Mouse (Mus musculus) liver, postnatal 0 days (tissue): ENCODE measurements around the gene Clgn.

Experiments used
- CTCF ChIP-seq: sonication (generic); IDR thresholded peaks from 2 replicates; pipeline ENCODE4 v1.5.1; 2016; ENCODE audit warnings: antibody characterized with exemption, low read depth
- EP300 ChIP-seq: IDR thresholded peaks from 2 replicates; pipeline ENCODE4 v1.6.1; 2016; ENCODE audit warnings: antibody characterized with exemption, low read depth, mild to moderate bottlenecking

DNA sequence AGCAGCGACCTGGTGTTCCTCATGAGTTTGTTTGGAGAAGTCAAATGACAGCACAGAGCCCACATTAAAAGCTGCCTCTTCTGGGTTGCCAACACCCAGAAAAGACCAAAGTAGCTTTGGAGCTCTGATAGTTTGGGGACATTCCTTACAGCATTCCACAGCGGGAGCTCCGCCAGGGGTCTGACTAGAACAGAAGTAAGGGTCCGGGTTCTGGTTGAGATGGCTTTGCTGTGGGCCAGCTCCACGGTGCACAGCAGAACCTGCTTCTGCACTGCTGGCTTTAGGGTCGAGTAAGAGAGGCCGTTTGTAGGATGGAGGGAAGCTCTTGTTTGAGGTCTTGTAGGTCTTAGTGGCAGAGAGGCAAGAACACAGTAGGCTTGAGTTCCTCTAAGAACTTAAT, 18.8 kb downstream of the Clgn start:
- TF ChIP-seq CTCF: no peak
- TF ChIP-seq EP300: no peak
